Mouse (Mus musculus) forebrain, embryonic 12.5 days (tissue): ENCODE data around the gene Haus6. TPM values are rescaled to one million over a fixed set of nuclear protein-coding genes. Genes with fewer than 3 reads are reported as not detected.
"Not testable (repeated sequence)": the region's sequence is repeated elsewhere in the genome, so short reads cannot be mapped to it uniquely, and the experiment has no call there.

ENCODE experiments used
- ATAC-seq: fragments of 200-750 bp; cut with Nextera tagmentation; 2 replicates; pipeline ENCODE4 v1.8.0; 2017; ENCODE audit warnings: moderate TSS enrichment; ENCODE audit not compliant: low FRiP score
- H3K27ac ChIP-seq: fragments of 300-500 bp; sonication (generic); 2 replicates; pipeline ENCODE4 v1.5.1; 2016; ENCODE audit warnings: mild to moderate bottlenecking
- H3K27me3 ChIP-seq: fragments of 300-500 bp; sonication (generic); 2 replicates; pipeline ENCODE4 v1.6.1; 2016; ENCODE audit warnings: mild to moderate bottlenecking
- H3K36me3 ChIP-seq: fragments of 300-500 bp; sonication (generic); replicated peaks from 2 replicates; pipeline ENCODE4 v1.6.1; 2016; ENCODE audit warnings: mild to moderate bottlenecking
- H3K4me1 ChIP-seq: fragments of 300-500 bp; sonication (generic); 2 replicates; pipeline ENCODE4 v1.6.1; 2016
- H3K4me2 ChIP-seq: fragments of 300-500 bp; sonication (generic); 2 replicates; pipeline ENCODE4 v1.6.1; 2016; ENCODE audit warnings: mild to moderate bottlenecking, moderate library complexity
- H3K4me3 ChIP-seq: fragments of 300-500 bp; sonication (generic); replicated peaks from 2 replicates; pipeline ENCODE4 v1.5.1; 2016; ENCODE audit warnings: mild to moderate bottlenecking
- H3K9ac ChIP-seq: fragments of 300-500 bp; sonication (generic); 2 replicates; pipeline ENCODE4 v1.6.1; 2016; ENCODE audit warnings: mild to moderate bottlenecking
- H3K9me3 ChIP-seq: fragments of 300-500 bp; sonication (generic); 2 replicates; pipeline ENCODE4 v1.6.1; 2016
- WGBS: fragments of 180-500 bp; shearing (Covaris S2); methylation state at CpG from one replicate; pipeline ENCODE4 v1.1.7; 2016; 5-methylcytosine and 5-hydroxymethylcytosine counted together
- polyA plus RNA-seq: library from polyadenylated mRNA; unstranded; fragments of >200 nt; fragmentation: Nextera tagmentation; extraction: Ambion mirVana; gene quantifications from 2 replicates; pipeline ENCODE4 v1.2.1, GENCODE M21; 2016

The Haus6 gene
- polyA plus RNA-seq = 26.4 and 27.4 TPM in 2 replicates

GRCm38 (mm10) chr4:86611524-86612288 lies at the start of gene Haus6:
Gene Haus6 (minus strand): TSS chr4:86612055.
- peak within 1 kb of the TSS; percentile 79 for H3K9ac ChIP-seq
- peaks cover 7% of the 10 kb centered on the region; the same call in 1 of the 2 replicates for H3K36me3 ChIP-seq
- peak within 1 kb of the TSS; percentile 78 for H3K4me2 ChIP-seq
- H3K9me3 ChIP-seq = no peaks in the 10 kb centered on the region
- H3K4me3 ChIP-seq = peak within 1 kb of the TSS; percentile 76
- under 1% methylated on average over 59 of the region's 59 CpGs for WGBS
- H3K4me1 ChIP-seq = peaks cover 17% of the 10 kb centered on the region
- peak; percentile 99 for ATAC-seq
- H3K27ac ChIP-seq = peak within 1 kb of the TSS; percentile 72
- H3K27me3 ChIP-seq = no peaks in the 10 kb centered on the region

- WGBS = 96% methylated on average over 12 of the region's 12 CpGs
- no peak for ATAC-seq
- peaks cover 54% of the 10 kb centered on the region for H3K36me3 ChIP-seq
These were observed 45.3 kb upstream of the Haus6 start for GRCm38 (mm10) chr4:86657176-86657575.

GRCm38 (mm10) chr4:86656410-86656809 lies 44.6 kb upstream of the Haus6 start:
- not testable (repeated sequence) for H3K27ac ChIP-seq, H3K4me3 ChIP-seq, H3K4me2 ChIP-seq, H3K9ac ChIP-seq, H3K9me3 ChIP-seq, H3K27me3 ChIP-seq, ATAC-seq, H3K4me1 ChIP-seq
- WGBS = 92% methylated on average over 8 of the region's 8 CpGs
- H3K36me3 ChIP-seq = peaks cover 48% of the 10 kb centered on the region

More at GRCm38 (mm10) chr4:86657176-86657575, 45.3 kb upstream of the Haus6 start:
- Histone ChIP-seq H3K27ac (no peak overlapping the region), H3K9ac (no peak overlapping the region), H3K4me1 (no peaks in the 10 kb centered on the region), H3K4me2 (no peak overlapping the region), H3K9me3 (no peaks in the 10 kb centered on the region), H3K4me3 (no peak overlapping the region), H3K27me3 (no peaks in the 10 kb centered on the region)

- Histone ChIP-seq H3K36me3 (peaks cover 11% of the 10 kb centered on the region), H3K27me3 (no peaks in the 10 kb centered on the region), H3K4me3 (no peak overlapping the region), H3K27ac (no peak overlapping the region), H3K9ac (no peak overlapping the region), H3K4me1 (no peaks in the 10 kb centered on the region), H3K4me2 (no peak overlapping the region), H3K9me3 (no peaks in the 10 kb centered on the region)
- no peak for ATAC-seq
- WGBS = 74% methylated on average over 10 of the region's 10 CpGs
These were observed 40.0 kb upstream of the Haus6 start for GRCm38 (mm10) chr4:86651686-86652384.

- not testable (repeated sequence) for H3K9me3 ChIP-seq, H3K27ac ChIP-seq, H3K4me2 ChIP-seq, H3K27me3 ChIP-seq, H3K36me3 ChIP-seq, H3K4me1 ChIP-seq, ATAC-seq, H3K4me3 ChIP-seq, H3K9ac ChIP-seq
- WGBS = 91% methylated on average over 12 of the region's 13 CpGs
These were observed 36.5 kb upstream of the Haus6 start for GRCm38 (mm10) chr4:86648394-86648793.

GRCm38 (mm10) chr4:86637561-86637960 lies 25.7 kb upstream of the Haus6 start:
- not testable (repeated sequence) for H3K36me3 ChIP-seq, H3K27me3 ChIP-seq, H3K4me1 ChIP-seq, H3K4me3 ChIP-seq, H3K4me2 ChIP-seq, H3K9me3 ChIP-seq, ATAC-seq, H3K9ac ChIP-seq, H3K27ac ChIP-seq
- 87% methylated on average over 9 of the region's 9 CpGs for WGBS

GRCm38 (mm10) chr4:86634873-86635272 lies 23.0 kb upstream of the Haus6 start:
- H3K4me1 ChIP-seq, H3K4me3 ChIP-seq, H3K27ac ChIP-seq, H3K9ac ChIP-seq, H3K27me3 ChIP-seq, H3K9me3 ChIP-seq, ATAC-seq, H3K36me3 ChIP-seq, H3K4me2 ChIP-seq: not testable (repeated sequence)

- not testable (repeated sequence) for H3K4me1 ChIP-seq, H3K4me3 ChIP-seq, H3K9me3 ChIP-seq, H3K9ac ChIP-seq, H3K4me2 ChIP-seq, H3K27ac ChIP-seq, ATAC-seq, H3K27me3 ChIP-seq, H3K36me3 ChIP-seq
These were observed 22.5 kb upstream of the Haus6 start for GRCm38 (mm10) chr4:86634312-86634711.

- H3K4me2 ChIP-seq, H3K27ac ChIP-seq, H3K9ac ChIP-seq, H3K9me3 ChIP-seq, H3K36me3 ChIP-seq, ATAC-seq, H3K27me3 ChIP-seq, H3K4me3 ChIP-seq, H3K4me1 ChIP-seq: not testable (repeated sequence)
- 56% methylated on average over 4 of the region's 5 CpGs for WGBS
These were observed 20.7 kb upstream of the Haus6 start for GRCm38 (mm10) chr4:86632556-86632955.

GRCm38 (mm10) chr4:86631831-86632230 lies 20.0 kb upstream of the Haus6 start:
- no peak overlapping the region for H3K4me3 ChIP-seq
- ATAC-seq = no peak
- no peak overlapping the region for H3K9ac ChIP-seq
- WGBS = 73% methylated on average over 4 of the region's 4 CpGs
- H3K4me1 ChIP-seq = no peaks in the 10 kb centered on the region
- no peaks in the 10 kb centered on the region for H3K9me3 ChIP-seq
- no peaks in the 10 kb centered on the region for H3K27me3 ChIP-seq
- H3K36me3 ChIP-seq = no peaks in the 10 kb centered on the region
- no peak overlapping the region for H3K4me2 ChIP-seq
- no peak overlapping the region for H3K27ac ChIP-seq

- H3K9ac ChIP-seq, H3K4me1 ChIP-seq, ATAC-seq, H3K27ac ChIP-seq, H3K36me3 ChIP-seq, H3K9me3 ChIP-seq, H3K4me2 ChIP-seq, H3K27me3 ChIP-seq, H3K4me3 ChIP-seq: not testable (repeated sequence)
- 95% methylated on average over 7 of the region's 7 CpGs for WGBS
These were observed 14.6 kb upstream of the Haus6 start for GRCm38 (mm10) chr4:86626496-86626895.

- no peaks in the 10 kb centered on the region for H3K9me3 ChIP-seq
- no peaks in the 10 kb centered on the region for H3K27me3 ChIP-seq
- H3K4me2 ChIP-seq = no peak overlapping the region
- no peak for ATAC-seq
- WGBS = 92% methylated on average over 5 of the region's 5 CpGs
- H3K36me3 ChIP-seq = no peaks in the 10 kb centered on the region
- H3K27ac ChIP-seq = no peak overlapping the region
- no peak overlapping the region for H3K4me3 ChIP-seq
- H3K4me1 ChIP-seq = no peaks in the 10 kb centered on the region
- H3K9ac ChIP-seq = no peak overlapping the region
These were observed 13.6 kb upstream of the Haus6 start for GRCm38 (mm10) chr4:86625463-86625862.

GRCm38 (mm10) chr4:86622532-86622931 lies 10.7 kb upstream of the Haus6 start:
- not testable (repeated sequence) for H3K36me3 ChIP-seq, ATAC-seq, H3K4me2 ChIP-seq, H3K9me3 ChIP-seq, H3K27ac ChIP-seq, H3K4me1 ChIP-seq, H3K4me3 ChIP-seq, H3K9ac ChIP-seq, H3K27me3 ChIP-seq
- WGBS = 94% methylated on average over 1 of the region's 1 CpGs
